Mouse (Mus musculus): ENCODE measurements around the gene Hdac7. TPM values are rescaled to one million over a fixed set of nuclear protein-coding genes. Genes with fewer than 3 reads are reported as not detected.

Gene Hdac7
- polyA plus RNA-seq, 1 experiment from 2014 or later: 210 TPM

GRCm38 (mm10) chr15:97780611-97781031 lies 63.7 kb downstream of the Hdac7 start:
- no peaks in the 10 kb centered on the region for H3K27me3 ChIP-seq
- no peak for TF ChIP-seq CTCF (IDR thresholded peaks at IDR 0.05)
- in situ Hi-C loops (cut with MboI; ENCODE audit: low pct_unique_long_range_greater_than_20kb): loop anchor here (5.0 kb wide), 2 partner anchors 63 to 182 kb away; partner anchors contain the start of gene Tmem106c
- DNase-seq (ENCODE audit: low read depth, low spot score) (no peak), ATAC-seq (no peak)
- ChIA-PET CTCF (interaction anchor here (2.3 to 2.6 kb wide), 3 partner anchors 10 to 69 kb away, joined by 5 to 9 read pairs (median 7); no protein-coding TSS in a partner anchor), POLR2A (interaction anchor here (0.7 to 1.1 kb wide), 5 partner anchors 8 to 61 kb away, joined by 3 to 4 read pairs (median 3); no protein-coding TSS in a partner anchor)

DNA sequence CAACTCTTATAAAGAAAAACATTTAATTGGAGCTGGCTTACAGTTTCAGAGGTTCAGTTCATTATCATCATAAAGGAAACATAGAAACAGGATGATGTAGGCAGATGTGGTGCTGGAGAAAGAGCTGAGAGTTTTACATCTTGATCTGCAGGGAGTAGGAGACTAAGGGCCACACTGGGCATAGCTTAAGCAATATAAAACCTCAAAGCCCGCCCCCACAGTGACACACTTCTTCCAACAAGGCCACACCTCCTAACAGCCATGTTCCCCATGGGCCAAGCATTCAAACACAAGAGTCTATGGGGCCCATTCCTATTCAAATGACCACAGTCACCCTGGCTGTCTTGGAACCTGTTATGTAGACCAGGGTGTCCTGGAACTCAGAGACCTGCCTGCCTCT lies 64.7 kb downstream of the Hdac7 start:
- H3K27me3 ChIP-seq: no peaks in the 10 kb centered on the region
- POLR2A ChIA-PET: interaction anchor here (0.6 to 1.6 kb wide), 8 partner anchors 11 to 788 kb away, joined by 3 to 6 read pairs (median 4); partner anchors contain the start of gene Rapgef3
- in situ Hi-C loops (cut with MboI; ENCODE audit: low pct_unique_long_range_greater_than_20kb): no loop called here
- CTCF ChIA-PET: interaction anchor here (0.7 to 2.6 kb wide), 7 partner anchors 9 to 184 kb away, joined by 3 to 9 read pairs (median 4); partner anchors contain the start of genes Rapgef3 and Tmem106c
- no peak for ATAC-seq
- no peak for TF ChIP-seq CTCF (IDR thresholded peaks at IDR 0.05)
- DNase-seq (ENCODE audit: low read depth, low spot score): no peak

DNA sequence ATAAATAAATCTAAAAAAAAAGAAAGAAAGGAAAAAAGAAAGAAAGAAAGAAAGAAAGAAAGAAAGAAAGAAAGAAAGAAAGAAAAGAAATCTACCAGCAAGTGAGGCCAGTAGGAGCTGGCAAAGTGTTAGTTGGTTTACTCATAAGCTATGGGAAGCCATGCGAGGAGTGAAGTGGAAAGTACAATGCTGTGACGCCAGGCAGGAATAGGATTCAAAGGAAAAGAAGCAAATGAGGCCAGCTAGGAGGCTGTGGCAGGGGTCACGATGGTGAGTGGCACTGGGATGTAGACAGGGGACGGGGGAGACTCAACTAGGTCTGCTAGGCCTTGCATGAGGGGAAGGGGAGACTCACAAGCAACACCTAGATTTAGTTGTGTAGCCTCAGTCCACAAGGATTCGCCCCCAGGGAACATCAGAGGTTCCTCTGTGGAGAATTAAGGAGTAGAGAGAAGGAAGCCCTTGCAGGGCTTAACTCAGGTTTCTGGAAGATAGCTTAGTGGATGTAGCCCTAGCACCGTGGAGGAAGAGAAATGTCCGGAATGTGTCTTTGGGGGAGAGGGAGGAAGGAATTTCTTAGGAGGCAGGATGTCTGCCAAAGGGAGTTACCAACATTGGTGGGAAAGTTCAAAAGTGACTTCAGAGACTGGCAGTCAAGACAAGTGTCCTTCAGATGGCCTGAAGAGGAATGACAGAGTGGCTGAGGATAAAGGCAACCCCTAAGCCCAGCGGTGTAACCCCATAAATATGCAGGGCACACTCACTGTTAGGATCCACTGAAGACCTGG lies 65.8 kb downstream of the Hdac7 start, which contains the start of gene Slc48a1:
Slc48a1 (plus strand) TSS at position 210 of the 788 bp plus-strand sequence.
- no peak for TF ChIP-seq CTCF (IDR thresholded peaks at IDR 0.05)
- peak; percentile 22 for ATAC-seq
- H3K27me3 ChIP-seq: no peaks in the 10 kb centered on the region
- in situ Hi-C loops (cut with MboI; ENCODE audit: low pct_unique_long_range_greater_than_20kb): no loop called here
- no peak for DNase-seq (ENCODE audit: low read depth, low spot score)
- CTCF ChIA-PET: interaction anchor here (1.0 to 3.8 kb wide), 8 partner anchors 27 to 185 kb away, joined by 3 to 23 read pairs (median 4); partner anchors contain the start of gene Tmem106c
- POLR2A ChIA-PET: interaction anchor here (0.8 to 1.6 kb wide), 4 partner anchors 11 to 49 kb away, joined by 3 to 6 read pairs (median 3); partner anchors contain the start of gene Rapgef3

- in situ Hi-C loops (cut with MboI; ENCODE audit: low pct_unique_long_range_greater_than_20kb): no loop called here
- POLR2A ChIA-PET: interaction anchor here (1.0 kb wide), 1 partner anchor 52 kb away, joined by 4 read pairs; no protein-coding TSS in a partner anchor
- CTCF ChIA-PET: interaction anchor here (1.0 to 3.8 kb wide), 16 partner anchors 9 to 74 kb away, joined by 3 to 23 read pairs (median 4); partner anchors contain the start of genes Hdac7 and Rapgef3
- ATAC-seq (no peak), DNase-seq (ENCODE audit: low read depth, low spot score) (no peak)
- no peak for TF ChIP-seq CTCF (IDR thresholded peaks at IDR 0.05)
- no peaks in the 10 kb centered on the region for H3K27me3 ChIP-seq
Observed at GRCm38 (mm10) chr15:97776919-97777318, 67.4 kb downstream of the Hdac7 start.

GRCm38 (mm10) chr15:97776514-97776913 lies 67.8 kb downstream of the Hdac7 start:
- DNase-seq (ENCODE audit: low read depth, low spot score): no peak
- ChIA-PET CTCF (interaction anchor here (0.7 to 3.8 kb wide), 17 partner anchors 9 to 74 kb away, joined by 3 to 23 read pairs (median 4); partner anchors contain the start of genes Hdac7 and Rapgef3), POLR2A (interaction anchor here (1.0 to 1.3 kb wide), 3 partner anchors 31 to 51 kb away, joined by 3 to 4 read pairs (median 4); no protein-coding TSS in a partner anchor)
- ATAC-seq: no peak
- no peak for TF ChIP-seq CTCF (IDR thresholded peaks at IDR 0.05)
- H3K27me3 ChIP-seq: no peaks in the 10 kb centered on the region
- in situ Hi-C loops (cut with MboI; ENCODE audit: low pct_unique_long_range_greater_than_20kb): no loop called here

GRCm38 (mm10) chr15:97773961-97774370 lies 70.3 kb downstream of the Hdac7 start:
- no peaks in the 10 kb centered on the region for H3K27me3 ChIP-seq
- POLR2A ChIA-PET: interaction anchor here (0.9 kb wide), 1 partner anchor 24 kb away, joined by 3 read pairs; no protein-coding TSS in a partner anchor
- ATAC-seq: no peak
- in situ Hi-C loops (cut with MboI; ENCODE audit: low pct_unique_long_range_greater_than_20kb): no loop called here
- no peak for TF ChIP-seq CTCF (IDR thresholded peaks at IDR 0.05)
- DNase-seq (ENCODE audit: low read depth, low spot score): no peak
- CTCF ChIA-PET: interaction anchor here (1.1 to 2.0 kb wide), 4 partner anchors 10 to 58 kb away, joined by 3 to 6 read pairs (median 4); no protein-coding TSS in a partner anchor

DNA sequence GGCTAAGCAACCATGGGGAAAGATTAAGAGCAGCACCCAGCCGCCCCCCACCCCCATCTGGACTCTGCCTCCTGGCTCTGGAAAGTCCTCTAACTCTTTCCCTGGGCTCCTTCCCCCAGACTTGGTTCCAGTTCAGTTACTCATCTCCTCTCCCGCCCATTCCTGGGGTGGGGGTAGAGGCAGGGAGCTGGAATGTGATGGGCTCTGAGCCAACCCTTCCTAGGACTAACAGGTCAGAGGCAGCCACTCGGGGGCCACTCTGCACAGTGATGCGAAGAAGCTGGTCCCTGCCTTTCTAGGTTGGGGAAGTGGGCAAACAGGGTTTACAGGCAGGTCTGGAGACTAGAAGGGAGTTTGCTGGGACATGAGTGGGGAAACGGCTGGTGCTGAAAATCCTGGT lies 71.2 kb downstream of the Hdac7 start:
- in situ Hi-C loops (cut with MboI; ENCODE audit: low pct_unique_long_range_greater_than_20kb): no loop called here
- no peaks in the 10 kb centered on the region for H3K27me3 ChIP-seq
- TF ChIP-seq CTCF (IDR thresholded peaks at IDR 0.05): no peak
- ATAC-seq: peak; percentile 87
- POLR2A ChIA-PET: interaction anchor here (0.6 to 0.7 kb wide), 3 partner anchors 18 to 248 kb away, joined by 3 read pairs; no protein-coding TSS in a partner anchor
- DNase-seq (ENCODE audit: low read depth, low spot score): peak; percentile 96
- CTCF ChIA-PET: interaction anchor here (1.1 to 2.0 kb wide), 5 partner anchors 11 to 57 kb away, joined by 3 to 6 read pairs (median 4); no protein-coding TSS in a partner anchor

DNA sequence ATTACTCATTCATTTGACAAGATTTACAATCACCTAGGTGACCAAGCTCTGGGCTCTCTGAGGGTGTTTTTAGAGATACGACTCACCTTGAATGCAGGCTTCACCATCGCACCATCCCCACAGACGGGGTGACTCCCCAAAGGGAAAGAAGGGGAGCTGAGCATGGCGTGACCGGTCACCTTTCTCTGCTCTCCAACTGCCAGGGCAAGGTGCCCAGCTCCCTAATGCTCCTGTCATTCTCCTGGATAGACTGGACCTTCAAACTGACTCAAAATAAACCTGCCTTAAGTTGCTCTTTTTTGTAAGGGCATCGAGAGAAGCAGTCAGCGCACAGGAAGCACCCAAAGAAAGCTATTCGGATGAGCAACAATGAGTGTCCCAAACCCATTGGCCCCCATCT lies 74.0 kb downstream of the Hdac7 start:
- DNase-seq (ENCODE audit: low read depth, low spot score) (no peak), ATAC-seq (no peak)
- POLR2A ChIA-PET: interaction anchor here (1.4 kb wide), 1 partner anchor 10 kb away, joined by 3 read pairs; no protein-coding TSS in a partner anchor
- H3K27me3 ChIP-seq: no peaks in the 10 kb centered on the region
- in situ Hi-C loops (cut with MboI; ENCODE audit: low pct_unique_long_range_greater_than_20kb): no loop called here
- CTCF ChIA-PET: interaction anchor here (1.7 to 2.2 kb wide), 2 partner anchors 9 to 80 kb away, joined by 4 to 5 read pairs; no protein-coding TSS in a partner anchor
- no peak for TF ChIP-seq CTCF (IDR thresholded peaks at IDR 0.05)

DNA sequence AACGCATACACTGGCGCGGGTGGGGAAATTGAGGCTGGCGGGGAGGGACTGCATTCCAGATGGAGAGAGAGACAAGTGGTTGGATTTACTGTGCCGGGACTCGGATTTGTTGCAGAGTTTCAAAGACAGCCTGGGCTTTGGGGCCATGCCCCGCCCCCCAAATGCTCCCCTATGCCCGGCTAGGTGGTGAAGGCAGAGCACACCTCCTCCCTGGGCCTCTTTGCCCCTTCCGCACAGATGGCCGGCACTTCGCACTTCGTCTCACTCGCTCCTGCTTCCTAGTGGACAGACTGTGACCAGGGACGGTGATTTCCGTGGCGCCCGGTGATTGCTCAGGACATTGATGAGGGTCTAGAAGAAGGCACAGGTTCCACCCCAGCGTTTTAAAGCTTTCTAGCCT lies 76.1 kb downstream of the Hdac7 start:
- DNase-seq (ENCODE audit: low read depth, low spot score): no peak
- in situ Hi-C loops (cut with MboI; ENCODE audit: low pct_unique_long_range_greater_than_20kb): no loop called here

More for the DNA sequence above, 76.1 kb downstream of the Hdac7 start:
- ATAC-seq: no peak
- ChIA-PET CTCF (interaction anchor here (0.8 to 1.6 kb wide), 3 partner anchors 14 to 184 kb away, joined by 3 to 4 read pairs (median 4); no protein-coding TSS in a partner anchor), POLR2A (interaction anchor here (0.7 kb wide), 1 partner anchor 11 kb away, joined by 4 read pairs; no protein-coding TSS in a partner anchor)
- H3K27me3 ChIP-seq: no peaks in the 10 kb centered on the region
- no peak for TF ChIP-seq CTCF (IDR thresholded peaks at IDR 0.05)

All from Patski (cell line).